11 mouse cellular contexts compared by ENCODE assay signal in the genomic region with DNA sequence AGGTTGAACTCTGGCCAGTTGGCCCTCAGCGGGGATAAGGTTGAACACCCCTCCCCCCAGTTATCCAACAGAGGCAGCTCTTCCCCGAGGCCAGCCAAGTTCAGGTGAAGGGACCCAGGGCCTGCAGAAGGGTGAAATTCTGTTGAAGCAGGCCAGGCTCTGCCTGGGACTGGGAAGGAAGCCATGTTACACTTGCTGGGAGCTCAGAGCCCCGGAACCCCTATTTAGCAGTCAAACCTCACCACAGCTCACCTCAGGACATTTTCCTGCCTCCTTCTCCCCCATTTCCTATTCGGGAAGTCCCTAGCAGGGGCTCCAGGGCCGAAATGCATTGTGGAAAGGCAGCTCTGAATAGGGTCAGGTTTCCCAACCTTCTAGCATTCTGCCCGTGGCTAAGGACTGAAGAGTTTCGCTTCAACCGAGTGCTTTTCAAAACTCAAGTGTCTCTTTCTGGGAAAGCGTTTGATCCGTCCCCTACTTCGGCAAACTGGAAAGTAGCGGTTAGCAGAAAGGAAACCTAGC. TPM values are rescaled to one million over a fixed set of nuclear protein-coding genes. Genes with fewer than 3 reads are reported as not detected.
A peak's percentile ranks its signal among the peaks of the same experiment; 100 is the strongest.
DNase-seq lines count a peak whose midpoint lies in the region; ATAC-seq and TF ChIP-seq lines count a peak whose summit lies in the region.
"Had no signal": no experiment of that assay in that cellular context is flagged by ENCODE, and none has a peak within 500 bp of the region (broad histone marks: within the 10 kb centered on the region; RNA-seq: fewer than 3 reads in every experiment).

No protein-coding gene starts in this region.

- peaks cover 5% of the 10 kb centered on the region; the same call in 1 of the 2 replicates for H3K4me1 ChIP-seq in heart, embryonic 16.5 days (ENCODE audit: control insufficient read depth, insufficient read depth, low read length)
- no peaks in the 10 kb centered on the region for H3K4me1 ChIP-seq in heart, adult 2 months (ENCODE audit: control insufficient read depth, insufficient read depth, low read length)
- peaks cover 43% of the 10 kb centered on the region for H3K4me1 ChIP-seq in hindbrain, embryonic 15.5 days (replicated peaks)
- H3K4me1 ChIP-seq in lung, adult 2 months (ENCODE audit: control insufficient read depth, insufficient read depth, low read length): peaks cover 2% of the 10 kb centered on the region; the same call in 1 of the 2 replicates
- peaks cover 40% of the 10 kb centered on the region for H3K4me1 ChIP-seq in neural tube, embryonic 11.5 days (ENCODE audit: control insufficient read depth, insufficient read depth, low read length)

- H3K27ac ChIP-seq in heart, embryonic 16.5 days (ENCODE audit: low read length): no peak overlapping the region
- H3K27ac ChIP-seq in heart, adult 2 months: no peak overlapping the region
- H3K27ac ChIP-seq in hindbrain, embryonic 15.5 days (replicated peaks): peak overlapping the region; percentile 57
- no peak overlapping the region; the same call in 1 of the 2 replicates for H3K27ac ChIP-seq in neural tube, embryonic 11.5 days (ENCODE audit: low read depth, low read length)

- H3K36me3 ChIP-seq in heart, embryonic 16.5 days (ENCODE audit: control insufficient read depth, insufficient read depth): no peaks in the 10 kb centered on the region
- H3K36me3 ChIP-seq in heart, adult 2 months (ENCODE audit: control insufficient read depth, insufficient read depth, low read length): no peaks in the 10 kb centered on the region
- H3K36me3 ChIP-seq in hindbrain, embryonic 15.5 days: no peaks in the 10 kb centered on the region
- no peaks in the 10 kb centered on the region for H3K36me3 ChIP-seq in neural tube, embryonic 11.5 days (ENCODE audit: control insufficient read depth, insufficient read depth, low read length)

- DNase-seq in heart, adult 2 months: no peak
- peak; percentile 56 for DNase-seq in lung, adult 2 months
- peak; percentile 48 for DNase-seq in neural tube, embryonic 11.5 days (ENCODE audit: low spot score)
- DNase-seq in right cerebral cortex, adult 18-20 months: no peak
- DNase-seq in frontal cortex, postnatal 14 days (ENCODE audit: low spot score in 2 of 2): no peak
- DNase-seq: adrenal gland, adult 8-10 months; gastrocnemius, postnatal 10 days had no signal

- no peak for TF ChIP-seq EP300 in heart, adult 2 months (IDR thresholded peaks at IDR 0.05; ENCODE audit: insufficient read depth, low read depth, low read length)

- 28% methylated on average over 12 of the region's 12 CpGs for WGBS in heart, embryonic 16.5 days
- 52% methylated on average over 12 of the region's 12 CpGs for WGBS in heart, adult 2 months
- WGBS in hindbrain, embryonic 15.5 days: 19% methylated on average over 12 of the region's 12 CpGs
- WGBS in lung, adult 2 months: 21% methylated on average over 12 of the region's 12 CpGs
- WGBS in neural tube, embryonic 11.5 days: 4% methylated on average over 12 of the region's 12 CpGs

- no peak for ATAC-seq in heart, embryonic 16.5 days (replicated peaks; ENCODE audit: extremely low read depth, insufficient read depth, low FRiP score)
- no peak for ATAC-seq in hindbrain, embryonic 15.5 days (ENCODE audit: low FRiP score, low read depth)
- ATAC-seq in neural tube, embryonic 11.5 days (ENCODE audit: insufficient read depth, low FRiP score, low TSS enrichment): no peak
- no peak for ATAC-seq in megakaryocyte, adult 5-6 weeks (ENCODE audit: poor library complexity, severe bottlenecking)

- H3K9ac ChIP-seq in heart, embryonic 16.5 days (ENCODE audit: low read length): 0 out of 2 replicates have a peak overlapping the region, but pooled peaks have one; percentile 11
- H3K9ac ChIP-seq in heart, adult 2 months (ENCODE audit: low read depth, low read length): no peak overlapping the region
- no peak overlapping the region for H3K9ac ChIP-seq in hindbrain, embryonic 15.5 days
- H3K9ac ChIP-seq in neural tube, embryonic 11.5 days (ENCODE audit: low read length): peak overlapping the region; percentile 35

- H3K4me3 ChIP-seq in heart, embryonic 16.5 days (ENCODE audit: low read length): peak overlapping the region; percentile 52; the same call in 1 of the 2 replicates
- no peak overlapping the region for H3K4me3 ChIP-seq in heart, adult 2 months
- peak overlapping the region; percentile 27; the same call in 1 of the 2 replicates for H3K4me3 ChIP-seq in hindbrain, embryonic 15.5 days
- H3K4me3 ChIP-seq in lung, adult 2 months (replicated peaks; ENCODE audit: extremely low read depth, low read depth, low read length): peak overlapping the region; percentile 39
- H3K4me3 ChIP-seq in neural tube, embryonic 11.5 days (ENCODE audit: low read depth, low read length): peak overlapping the region; percentile 33

- intact Hi-C loops in heart, adult 2 months (cut with DNase I): no loop called here

- H3K9me3 ChIP-seq in heart, embryonic 16.5 days (replicated peaks; ENCODE audit: control insufficient read depth, low read length): no peaks in the 10 kb centered on the region
- no peaks in the 10 kb centered on the region for H3K9me3 ChIP-seq in hindbrain, embryonic 15.5 days
- no peaks in the 10 kb centered on the region for H3K9me3 ChIP-seq in neural tube, embryonic 11.5 days (ENCODE audit: control insufficient read depth, low read length)

- peaks cover 60% of the 10 kb centered on the region for H3K27me3 ChIP-seq in heart, embryonic 16.5 days (ENCODE audit: control insufficient read depth, insufficient read depth, low read length)
- H3K27me3 ChIP-seq in heart, adult 2 months (ENCODE audit: control insufficient read depth, insufficient read depth, low read length): peaks cover 7% of the 10 kb centered on the region
- peaks cover 35% of the 10 kb centered on the region for H3K27me3 ChIP-seq in hindbrain, embryonic 15.5 days
- H3K27me3 ChIP-seq in neural tube, embryonic 11.5 days (ENCODE audit: control insufficient read depth, insufficient read depth, low read length): peaks cover 25% of the 10 kb centered on the region

- no peak for TF ChIP-seq CTCF in heart, adult 2 months (IDR thresholded peaks at IDR 0.05)
- TF ChIP-seq CTCF in lung, adult 2 months (IDR thresholded peaks at IDR 0.05; ENCODE audit: insufficient read depth, low read length): no peak

- no peaks in the 10 kb centered on the region for H3K79me2 ChIP-seq in heart, adult 2 months (replicated peaks; ENCODE audit: control insufficient read depth, insufficient read depth, low read length)

- no peak for TF ChIP-seq POLR2A in heart, adult 2 months (IDR thresholded peaks at IDR 0.05; ENCODE audit: insufficient read depth, low read depth, low read length)
- TF ChIP-seq POLR2A in lung, adult 2 months (IDR thresholded peaks at IDR 0.05; ENCODE audit: borderline replicate concordance, extremely low read depth, low read depth, low read length): no peak

- peak overlapping the region; percentile 77; the same call in 1 of the 2 replicates for H3K4me2 ChIP-seq in heart, embryonic 16.5 days (ENCODE audit: low read depth, low read length)
- peak overlapping the region; percentile 43 for H3K4me2 ChIP-seq in hindbrain, embryonic 15.5 days
- H3K4me2 ChIP-seq in neural tube, embryonic 11.5 days (ENCODE audit: low read depth): peak overlapping the region; percentile 59

RNA-seq across cellular contexts. Expression of a gene that starts 4.9 kb away (rescaled TPM):
- 13.4 and 16.6 TPM in 2 replicates for polyA plus RNA-seq in heart, embryonic 16.5 days (2015; fragmentation: Nextera tagmentation; extraction: Ambion mirVana)
- total RNA-seq in heart, adult 2 months (2021): 10 to 100 TPM; 22.1 to 32.0 TPM
- polyA plus RNA-seq in heart, adult 2 months (2012; rRNA removed): 8.7 and 15.8 TPM in 2 replicates
- polyA plus RNA-seq in hindbrain, embryonic 15.5 days (2015; fragmentation: Nextera tagmentation; extraction: Ambion mirVana): 18.3 and 25.3 TPM in 2 replicates
- 63.2 and 91.9 TPM in 2 replicates for polyA plus RNA-seq in lung, adult 2 months (2012; rRNA removed)
- polyA plus RNA-seq in neural tube, embryonic 11.5 days (2014; fragmentation: Nextera tagmentation; extraction: Ambion mirVana): 16.1 and 19.8 TPM in 2 replicates
- not detected in 2 replicates for total RNA-seq in megakaryocyte, adult 5-6 weeks (2015)
- total RNA-seq in megakaryocyte, adult 5-6 weeks (2017): 0.22 TPM in 1 of 2 replicates, not detected in the other
- total RNA-seq: neutrophil, adult 5-6 weeks had no signal

Comparison
In these comparisons a context has a peak if more than half of its experiments do, and no peak if none do; other contexts are left out.
1. H3K9ac ChIP-seq: peak in heart, embryonic 16.5 days (single experiment) and neural tube, embryonic 11.5 days (single experiment); none in heart, adult 2 months (single experiment) and hindbrain, embryonic 15.5 days (single experiment).
2. DNase-seq: peak in lung, adult 2 months (single experiment) and neural tube, embryonic 11.5 days (single experiment); none in heart, adult 2 months (0 of 2), right cerebral cortex, adult 18-20 months (single experiment) and frontal cortex, postnatal 14 days (0 of 2).
3. Peak in every context shown above with its lines, with median percentiles within 50 percentile points of each other: H3K4me2 ChIP-seq.